Mouse (Mus musculus) Patski (cell line): ENCODE measurements around the gene Pde6b. TPM values are rescaled to one million over a fixed set of nuclear protein-coding genes. Genes with fewer than 3 reads are reported as not detected.
A peak's percentile ranks its signal among the peaks of the same experiment; 100 is the strongest.

Source experiments
- ATAC-seq: fragments of 100-300 bp; one replicate; pipeline ENCODE4 v1.8.0; 2021
- CTCF ChIA-PET: fragments of 350-600 bp; sonication (Branson Sonifier 250); formaldehyde crosslinking; loops from one replicate; lab custom pipeline; 2022; ENCODE audit warnings: inconsistent platforms; lab: Charles Lee
- POLR2A ChIA-PET: fragments of 350-600 bp; sonication (Branson Sonifier 250); formaldehyde crosslinking; loops from one replicate; lab custom pipeline; 2022; ENCODE audit warnings: antibody characterized with exemption, inconsistent platforms; lab: Charles Lee
- DNase-seq: peaks from one replicate; pipeline ENCODE4 v3.0.0-alpha.2; 2011; ENCODE audit warnings: low read depth, low spot score
- H3K27me3 ChIP-seq: fragments of 371-371 bp; one replicate; pipeline ENCODE4 v1.5.1; 2021
- CTCF ChIP-seq: fragments of 100-300 bp; IDR thresholded peaks from one replicate; pipeline ENCODE4 v1.5.1; 2021
- in situ Hi-C: fragments of 300-500 bp; cut with MboI; formaldehyde crosslinking; loops from 3 replicates; pipeline ENCODE4 v1.11.1; 2018; ENCODE audit warnings: low pct_unique_long_range_greater_than_20kb, mixed read lengths
- polyA plus RNA-seq: library from polyadenylated mRNA; unstranded; gene quantifications from one replicate; pipeline ENCODE4 v1.2.3, GENCODE M21; 2021

The Pde6b gene
- polyA plus RNA-seq, 1 experiment from 2014 or later = 0.28 TPM

DNA sequence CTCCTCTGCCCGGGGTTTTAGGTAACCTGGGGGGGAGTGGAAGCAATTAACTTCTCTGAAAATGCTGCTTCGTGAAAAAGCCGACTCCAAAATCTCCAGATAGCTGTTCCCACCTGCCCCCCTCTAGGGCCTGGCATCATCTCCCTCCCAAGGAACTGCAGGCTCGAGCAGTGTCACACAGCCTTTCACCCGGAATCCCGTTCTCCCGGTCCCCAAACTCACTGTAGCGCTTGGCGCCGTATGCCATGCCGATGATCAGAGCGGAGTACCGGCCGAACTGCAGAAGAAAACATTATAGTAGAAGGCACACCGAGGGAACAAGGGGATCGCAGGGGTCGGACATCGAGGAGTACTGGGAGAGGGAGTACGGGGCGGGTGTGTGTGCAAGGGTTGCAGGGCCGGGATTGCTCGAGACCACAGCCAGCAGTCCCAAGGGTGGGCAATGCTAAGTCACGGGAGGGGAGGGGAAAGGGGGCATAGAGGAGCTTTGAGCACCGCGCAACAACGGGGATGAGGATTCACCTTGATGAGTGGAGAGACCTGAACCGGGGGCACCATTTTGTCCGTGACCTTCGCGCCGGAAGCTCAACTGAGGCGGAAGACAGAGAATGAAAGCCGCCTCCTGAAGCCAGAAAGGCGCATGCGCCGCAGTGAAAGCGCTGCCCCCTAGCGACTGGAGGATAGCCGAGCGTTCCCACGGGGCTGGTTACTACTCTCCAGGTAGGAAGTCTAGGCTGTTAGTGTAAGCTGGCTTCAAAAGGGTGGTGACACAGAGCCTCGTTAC is 45.8 kb downstream of the Pde6b start, which contains the start of gene Atp5k:
Atp5k (minus strand) TSS at position 645 of the 784 bp plus-strand sequence.
- CTCF ChIA-PET = interaction anchor here (0.6 to 2.2 kb wide), 13 partner anchors 9 to 235 kb away, joined by 3 to 7 read pairs (median 3); no protein-coding TSS in a partner anchor
- TF ChIP-seq CTCF = peak; percentile 98
- POLR2A ChIA-PET = interaction anchor here (1.1 to 1.2 kb wide), 2 partner anchors 14 to 20 kb away, joined by 3 read pairs; no protein-coding TSS in a partner anchor
- H3K27me3 ChIP-seq = no peaks in the 10 kb centered on the region
- ATAC-seq = peak; percentile 89
- DNase-seq = peak; percentile 71
- in situ Hi-C loops = no loop called here

GRCm38 (mm10) chr5:108436101-108436500 is 47.9 kb downstream of the Pde6b start:
- TF ChIP-seq CTCF = no peak
- no peaks in the 10 kb centered on the region for H3K27me3 ChIP-seq
- in situ Hi-C loops = no loop called here
- ATAC-seq = no peak
- no peak for DNase-seq
- ChIA-PET CTCF (interaction anchor here (0.7 kb wide), 1 partner anchor 15 kb away, joined by 3 read pairs; no protein-coding TSS in a partner anchor), POLR2A (no interaction called here)

GRCm38 (mm10) chr5:108446973-108447372 is 58.8 kb downstream of the Pde6b start:
- DNase-seq (no peak), ATAC-seq (no peak)
- TF ChIP-seq CTCF = no peak
- CTCF ChIA-PET = interaction anchor here (1.1 kb wide), 1 partner anchor 13 kb away, joined by 3 read pairs; the partner anchor contains the start of gene Atp5k
- POLR2A ChIA-PET = interaction anchor here (1.0 kb wide), 1 partner anchor 13 kb away, joined by 3 read pairs; the partner anchor contains the start of gene Atp5k
- in situ Hi-C loops = no loop called here
- no peaks in the 10 kb centered on the region for H3K27me3 ChIP-seq

- no peak for ATAC-seq
- TF ChIP-seq CTCF = no peak
- no peaks in the 10 kb centered on the region for H3K27me3 ChIP-seq
- in situ Hi-C loops = no loop called here
- CTCF ChIA-PET = interaction anchor here (0.7 kb wide), 1 partner anchor 239 kb away, joined by 4 read pairs; no protein-coding TSS in a partner anchor
- POLR2A ChIA-PET = interaction anchor here (1.0 kb wide), 1 partner anchor 14 kb away, joined by 3 read pairs; the partner anchor contains the start of gene Atp5k
- DNase-seq = no peak
Observed at GRCm38 (mm10) chr5:108447857-108448256, 59.7 kb downstream of the Pde6b start.

GRCm38 (mm10) chr5:108448785-108449668 is 60.8 kb downstream of the Pde6b start, which contains the start of gene Mfsd7a:
TSS of gene Mfsd7a (minus strand) at chr5:108448891.
- ChIA-PET POLR2A (no interaction called here), CTCF (interaction anchor here (1.0 kb wide), 1 partner anchor 10 kb away, joined by 3 read pairs; no protein-coding TSS in a partner anchor)
- ATAC-seq = peak; percentile 53
- no peak for DNase-seq
- no peaks in the 10 kb centered on the region for H3K27me3 ChIP-seq
- TF ChIP-seq CTCF = no peak
- in situ Hi-C loops = no loop called here

DNA sequence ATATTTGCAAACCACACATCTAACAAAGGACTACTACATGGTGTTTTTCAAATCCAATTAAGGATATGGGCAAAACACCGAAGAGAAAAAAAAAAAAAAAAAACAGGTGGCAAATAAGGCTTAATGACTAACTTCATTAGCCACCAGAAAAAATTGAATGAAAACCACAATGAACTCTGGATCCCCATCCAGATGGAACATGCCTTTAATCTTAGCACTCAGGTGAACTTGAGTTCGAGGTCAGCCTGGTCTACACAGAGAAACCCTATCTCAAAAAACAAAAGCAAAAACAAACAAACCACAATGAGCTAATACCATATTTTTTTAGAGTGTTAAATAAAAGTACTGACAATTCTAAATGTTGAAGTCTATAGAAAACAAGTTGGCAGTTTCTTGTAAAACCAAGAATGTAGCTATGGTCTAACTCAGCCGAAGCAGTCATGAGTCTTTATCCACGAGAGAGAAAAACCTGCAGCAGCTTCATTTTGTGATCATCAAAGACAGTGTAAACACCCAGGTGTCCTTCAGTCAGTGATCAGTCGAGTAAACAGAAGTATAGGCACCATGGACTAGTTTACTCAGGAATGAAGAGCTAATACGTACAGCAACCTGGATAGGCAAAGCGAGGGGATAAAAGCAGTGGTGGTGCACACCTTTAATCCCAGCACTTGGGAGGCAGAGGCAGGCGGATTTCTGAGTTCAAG is 62.8 kb downstream of the Pde6b start:
- TF ChIP-seq CTCF = no peak
- no peak for ATAC-seq
- DNase-seq = no peak
- peaks cover 6% of the 10 kb centered on the region for H3K27me3 ChIP-seq
- ChIA-PET POLR2A (interaction anchor here (0.7 kb wide), 1 partner anchor 10 kb away, joined by 3 read pairs; the partner anchor contains the start of gene Pcgf3), CTCF (interaction anchor here (0.6 kb wide), 1 partner anchor 15 kb away, joined by 3 read pairs; no protein-coding TSS in a partner anchor)
- in situ Hi-C loops = no loop called here

DNA sequence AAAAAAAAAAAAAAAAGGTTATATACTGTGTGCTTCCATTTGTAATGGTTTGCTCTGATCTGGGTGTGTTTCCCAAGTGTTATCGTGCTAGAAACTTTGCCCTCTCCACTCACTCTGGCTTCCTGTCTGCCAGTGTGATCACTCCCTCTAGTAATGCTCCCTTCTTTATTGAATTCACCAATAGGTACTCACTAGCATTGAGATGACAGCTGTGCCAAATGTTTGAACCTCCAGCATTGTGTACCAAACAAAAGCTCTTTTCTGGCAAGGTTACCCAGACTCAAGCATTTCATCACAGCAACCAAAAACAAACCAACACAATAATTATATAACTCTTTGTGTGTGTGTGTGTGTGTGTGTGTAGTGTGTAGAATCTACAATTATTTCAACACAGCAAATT is 63.4 kb downstream of the Pde6b start:
- ATAC-seq = no peak
- in situ Hi-C loops = no loop called here
- POLR2A ChIA-PET = no interaction called here
- CTCF ChIA-PET = interaction anchor here (0.6 kb wide), 1 partner anchor 14 kb away, joined by 3 read pairs; no protein-coding TSS in a partner anchor
- TF ChIP-seq CTCF = no peak
- DNase-seq = no peak
- H3K27me3 ChIP-seq = peaks cover 6% of the 10 kb centered on the region

DNA sequence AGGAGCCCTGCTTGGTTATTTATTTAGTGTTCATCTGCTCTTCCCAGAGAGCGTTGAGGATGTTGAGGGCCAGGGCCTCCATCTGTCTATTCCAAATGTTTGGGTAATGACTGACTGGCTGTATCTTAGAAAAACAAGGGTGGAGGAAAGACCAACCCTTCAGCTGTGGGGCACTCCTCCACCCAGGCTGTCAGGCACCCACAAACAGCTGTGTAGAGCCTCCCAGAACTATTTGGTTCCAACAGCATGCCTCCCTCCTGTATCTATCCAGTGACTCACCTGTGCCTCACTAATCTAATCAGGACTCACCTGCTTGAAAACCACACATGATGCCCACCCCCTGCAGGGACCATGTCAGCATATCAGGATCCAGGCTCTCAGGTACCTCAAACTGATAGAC is 64.2 kb downstream of the Pde6b start:
- DNase-seq (no peak), ATAC-seq (no peak)
- peaks cover 6% of the 10 kb centered on the region for H3K27me3 ChIP-seq
- TF ChIP-seq CTCF = no peak
- ChIA-PET POLR2A (no interaction called here), CTCF (no interaction called here)
- in situ Hi-C loops = no loop called here

DNA sequence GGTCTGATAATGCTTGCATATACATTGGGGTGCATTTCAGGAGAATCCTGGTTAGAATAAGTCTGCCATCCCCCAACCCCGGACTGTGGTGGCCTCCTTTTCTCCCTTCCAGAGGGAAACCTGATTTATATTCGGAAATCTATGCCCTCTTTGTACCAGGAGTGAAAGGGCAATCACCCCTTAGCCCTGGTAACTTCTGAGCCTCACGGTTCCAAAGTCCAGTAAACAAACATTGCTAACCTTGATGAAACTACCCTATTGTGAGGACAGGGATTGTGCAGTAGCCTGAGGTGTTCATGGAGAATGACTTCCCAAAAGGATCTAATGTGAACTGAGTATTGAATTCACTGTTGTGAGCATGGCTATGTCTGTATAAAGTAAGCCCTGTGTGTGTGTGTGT is 65.9 kb downstream of the Pde6b start:
- CTCF ChIA-PET = no interaction called here
- ATAC-seq = no peak

More for the DNA sequence above, 65.9 kb downstream of the Pde6b start:
- no peak for DNase-seq
- in situ Hi-C loops = no loop called here
- peaks cover 6% of the 10 kb centered on the region for H3K27me3 ChIP-seq
- POLR2A ChIA-PET = interaction anchor here (1.0 kb wide), 1 partner anchor 20 kb away, joined by 3 read pairs; the partner anchor contains the start of gene Atp5k
- TF ChIP-seq CTCF = no peak
